Mouse (Mus musculus): ENCODE measurements around the gene Ccl8. TPM values are rescaled to one million over a fixed set of nuclear protein-coding genes. Genes with fewer than 3 reads are reported as not detected.

Ccl8 gene
- not detected in 2 replicates for polyA plus RNA-seq (2015; fragmentation: Nextera tagmentation; extraction: Ambion mirVana)

DNA sequence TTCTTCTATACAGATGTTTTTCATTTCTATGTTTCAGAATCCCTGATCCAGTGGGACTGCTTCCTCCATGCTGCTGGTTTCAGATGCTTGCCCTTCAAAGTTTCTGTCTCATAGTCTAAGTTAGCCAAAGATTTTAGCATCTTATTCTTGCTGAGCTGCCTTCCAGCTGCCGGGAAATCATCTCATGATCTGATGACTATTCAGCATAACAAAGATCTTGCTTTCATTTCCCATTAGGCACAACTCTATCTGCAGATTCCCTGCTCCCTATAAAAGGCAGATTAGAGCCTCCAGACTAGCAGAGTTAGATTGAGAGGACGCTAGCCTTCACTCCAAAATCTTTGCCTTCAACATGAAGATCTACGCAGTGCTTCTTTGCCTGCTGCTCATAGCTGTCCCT, at the start of gene Ccl8:
Gene Ccl8, plus strand, starts transcription at position 301 of the 400 bp plus-strand sequence.
- H3K4me3 ChIP-seq, result no peak within 1 kb of the TSS
- no peaks in the 10 kb centered on the region for H3K36me3 ChIP-seq
- H3K9me3 ChIP-seq, result no peaks in the 10 kb centered on the region
- H3K4me1 ChIP-seq, result no peaks in the 10 kb centered on the region
- H3K27me3 ChIP-seq (replicated peaks), result no peaks in the 10 kb centered on the region
- H3K9ac ChIP-seq, result no peak within 1 kb of the TSS
- ATAC-seq (ENCODE audit: extremely low read depth, insufficient number of reproducible peaks, low FRiP score, low TSS enrichment), result no peak
- H3K4me2 ChIP-seq, result no peak within 1 kb of the TSS
- no peak within 1 kb of the TSS for H3K27ac ChIP-seq (replicated peaks)
- 74% methylated on average over 3 of the region's 3 CpGs for WGBS

DNA sequence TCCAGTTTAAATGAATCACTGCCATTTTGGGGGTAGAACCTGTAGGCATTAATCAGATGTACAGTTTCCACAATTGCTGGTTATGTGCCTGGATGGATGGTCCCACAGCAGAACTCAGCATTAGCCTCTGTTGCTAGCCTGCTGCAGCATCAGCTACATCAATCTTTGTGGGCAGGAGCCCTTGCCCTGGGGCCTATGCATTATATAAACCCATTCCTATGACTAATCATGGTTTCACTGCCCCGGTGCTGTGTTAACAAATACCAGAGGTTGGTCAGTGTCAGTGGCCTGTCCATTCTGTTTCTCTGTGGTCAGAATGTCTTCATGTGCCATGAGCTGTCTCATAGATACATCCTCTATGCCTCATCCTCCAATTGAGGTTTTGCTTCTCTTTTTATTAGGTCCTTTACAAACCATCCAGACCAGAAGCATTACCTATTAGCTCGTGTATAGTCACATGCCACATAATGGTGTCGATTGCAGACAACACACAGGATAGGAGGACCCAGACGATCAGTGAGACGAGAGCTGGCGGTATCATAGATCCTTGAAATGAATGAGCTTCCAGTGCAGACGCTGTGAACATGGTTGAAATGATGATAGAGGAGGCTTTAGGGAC, 47.9 kb upstream of the Ccl8 start:
- Histone ChIP-seq H3K27ac (replicated peaks) (no peak overlapping the region), H3K36me3 (no peaks in the 10 kb centered on the region), H3K9ac (no peak overlapping the region), H3K4me1 (no peaks in the 10 kb centered on the region), H3K27me3 (replicated peaks) (no peaks in the 10 kb centered on the region), H3K4me2 (no peak overlapping the region), H3K4me3 (no peak overlapping the region), H3K9me3 (no peaks in the 10 kb centered on the region)
- WGBS, result 65% methylated on average over 7 of the region's 7 CpGs
- ATAC-seq (ENCODE audit: extremely low read depth, insufficient number of reproducible peaks, low FRiP score, low TSS enrichment), result no peak

DNA sequence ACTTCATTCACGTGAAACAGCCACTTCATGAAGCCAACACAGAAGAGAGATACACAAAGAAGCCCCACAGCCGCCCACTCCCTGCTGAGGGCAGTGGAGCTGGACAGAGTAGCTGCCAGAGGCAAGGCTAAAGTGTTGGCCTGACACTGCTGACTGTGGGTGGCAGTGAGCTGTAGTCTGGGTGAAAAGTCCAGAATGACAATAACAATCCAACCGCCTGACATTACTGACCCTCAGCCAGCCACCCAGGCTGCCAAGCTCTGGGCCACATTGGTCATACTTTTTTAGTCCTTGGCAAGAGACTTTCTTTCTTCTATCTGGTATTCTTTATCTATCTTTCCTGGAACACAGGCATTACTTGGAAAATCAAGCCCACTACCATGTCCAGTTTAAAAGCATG, 43.9 kb upstream of the Ccl8 start:
- H3K9me3 ChIP-seq, result peaks cover 6% of the 10 kb centered on the region; the same call in 1 of the 2 replicates
- no peaks in the 10 kb centered on the region for H3K27me3 ChIP-seq (replicated peaks)
- H3K9ac ChIP-seq, result no peak overlapping the region
- no peak overlapping the region for H3K4me2 ChIP-seq
- no peak for ATAC-seq (ENCODE audit: extremely low read depth, insufficient number of reproducible peaks, low FRiP score, low TSS enrichment)
- no peaks in the 10 kb centered on the region for H3K4me1 ChIP-seq
- 74% methylated on average over 3 of the region's 3 CpGs for WGBS
- no peaks in the 10 kb centered on the region for H3K36me3 ChIP-seq
- H3K27ac ChIP-seq (replicated peaks), result no peak overlapping the region
- H3K4me3 ChIP-seq, result no peak overlapping the region

DNA sequence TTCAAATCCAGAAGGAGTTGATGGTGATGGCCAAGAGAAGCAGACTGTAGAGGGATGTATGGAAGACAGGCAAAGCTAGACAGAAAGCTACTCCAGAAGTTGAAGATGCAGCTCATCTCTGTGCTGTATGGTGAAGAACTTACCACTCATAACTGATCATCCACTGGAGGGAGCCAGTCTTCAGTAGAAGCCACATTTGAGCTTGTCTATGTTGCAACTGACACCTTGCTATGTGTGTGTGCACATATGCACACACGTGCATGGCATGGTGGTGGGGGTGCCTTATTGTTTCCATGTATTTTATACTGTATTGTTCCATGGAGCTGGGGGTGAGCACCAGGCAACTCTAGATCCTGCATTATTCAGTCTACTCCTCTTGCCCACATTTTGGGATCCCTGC, 42.6 kb upstream of the Ccl8 start:
- no peaks in the 10 kb centered on the region for H3K36me3 ChIP-seq
- H3K27me3 ChIP-seq (replicated peaks), result no peaks in the 10 kb centered on the region
- no peak overlapping the region for H3K4me2 ChIP-seq
- WGBS, result 66% methylated on average over 1 of the region's 1 CpGs
- H3K27ac ChIP-seq (replicated peaks), result no peak overlapping the region
- H3K4me1 ChIP-seq, result no peaks in the 10 kb centered on the region
- no peak overlapping the region for H3K4me3 ChIP-seq
- H3K9ac ChIP-seq, result no peak overlapping the region
- no peak for ATAC-seq (ENCODE audit: extremely low read depth, insufficient number of reproducible peaks, low FRiP score, low TSS enrichment)
- H3K9me3 ChIP-seq, result peaks cover 6% of the 10 kb centered on the region; the same call in 1 of the 2 replicates

DNA sequence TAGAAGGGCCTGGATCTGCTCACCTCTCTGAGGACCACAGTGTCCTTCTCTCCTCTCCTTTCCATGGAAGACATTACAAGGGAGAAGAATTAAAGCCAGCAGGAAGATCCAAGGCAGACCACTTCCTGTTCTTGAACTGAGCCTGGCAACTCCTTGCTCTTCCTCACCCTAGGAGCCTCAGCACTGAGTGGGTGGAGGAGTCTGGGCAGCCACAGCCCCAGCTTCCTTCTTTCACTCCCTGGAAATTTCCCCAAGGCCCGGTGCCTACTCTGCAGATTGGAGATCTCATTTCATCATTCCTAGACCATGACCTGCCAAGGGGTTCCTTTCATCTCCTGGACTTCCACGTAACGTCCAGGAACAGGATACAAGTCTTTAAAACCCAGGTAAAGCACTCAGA, 42.0 kb upstream of the Ccl8 start:
- Histone ChIP-seq H3K4me3 (no peak overlapping the region), H3K9me3 (peaks cover 6% of the 10 kb centered on the region; the same call in 1 of the 2 replicates), H3K4me1 (no peaks in the 10 kb centered on the region), H3K4me2 (no peak overlapping the region), H3K27ac (replicated peaks) (no peak overlapping the region), H3K9ac (no peak overlapping the region), H3K27me3 (replicated peaks) (no peaks in the 10 kb centered on the region), H3K36me3 (no peaks in the 10 kb centered on the region)
- 64% methylated on average over 3 of the region's 3 CpGs for WGBS
- no peak for ATAC-seq (ENCODE audit: extremely low read depth, insufficient number of reproducible peaks, low FRiP score, low TSS enrichment)

DNA sequence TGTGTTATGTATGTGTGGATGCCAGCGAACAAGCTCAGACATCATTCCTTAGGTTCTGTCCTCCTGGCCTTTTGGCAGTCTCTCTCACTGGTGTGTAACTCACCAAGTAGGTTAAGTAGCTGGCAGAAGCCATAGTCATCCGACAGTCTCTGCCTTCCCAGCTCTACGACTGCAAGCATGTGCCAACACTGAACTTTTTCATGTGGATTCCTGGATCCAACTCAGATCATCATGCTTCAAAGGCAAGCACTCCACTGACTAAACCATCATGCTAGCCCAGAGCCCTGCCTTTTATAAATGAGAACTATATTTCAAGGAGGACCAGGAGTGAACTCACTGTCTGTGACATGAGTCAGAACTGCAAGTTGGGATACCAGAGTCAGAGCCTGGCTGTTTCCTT, 41.3 kb upstream of the Ccl8 start:
- Histone ChIP-seq H3K27me3 (replicated peaks) (no peaks in the 10 kb centered on the region), H3K4me2 (no peak overlapping the region), H3K36me3 (no peaks in the 10 kb centered on the region), H3K27ac (replicated peaks) (no peak overlapping the region), H3K9ac (no peak overlapping the region), H3K9me3 (peaks cover 6% of the 10 kb centered on the region; the same call in 1 of the 2 replicates), H3K4me3 (no peak overlapping the region), H3K4me1 (no peaks in the 10 kb centered on the region)
- ATAC-seq (ENCODE audit: extremely low read depth, insufficient number of reproducible peaks, low FRiP score, low TSS enrichment), result no peak
- 73% methylated on average over 3 of the region's 3 CpGs for WGBS

DNA sequence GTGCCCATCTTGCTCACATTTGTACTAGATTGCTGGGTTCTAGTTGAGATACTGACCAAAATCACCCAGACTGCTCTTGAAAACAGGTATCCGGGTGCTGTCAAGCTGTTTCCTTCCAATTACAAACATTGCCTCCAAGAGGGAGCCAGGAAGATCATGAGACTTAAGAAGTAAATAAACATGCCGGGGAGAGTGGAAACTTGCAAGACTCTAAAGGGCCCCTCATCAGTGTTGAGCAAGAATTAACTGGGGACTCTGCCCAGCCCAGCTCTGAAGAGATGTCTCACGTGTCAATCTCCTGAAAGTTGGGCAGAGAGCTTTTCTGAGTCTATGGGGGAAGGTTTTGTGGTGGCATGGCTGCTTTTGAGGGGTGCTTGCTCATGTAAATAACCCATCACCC, 38.0 kb upstream of the Ccl8 start:
- 61% methylated on average over 3 of the region's 3 CpGs for WGBS
- ATAC-seq (ENCODE audit: extremely low read depth, insufficient number of reproducible peaks, low FRiP score, low TSS enrichment), result no peak
- Histone ChIP-seq H3K4me2 (no peak overlapping the region), H3K4me1 (no peaks in the 10 kb centered on the region), H3K27me3 (replicated peaks) (no peaks in the 10 kb centered on the region), H3K36me3 (no peaks in the 10 kb centered on the region), H3K27ac (replicated peaks) (no peak overlapping the region), H3K9ac (no peak overlapping the region), H3K9me3 (peaks cover 6% of the 10 kb centered on the region; the same call in 1 of the 2 replicates), H3K4me3 (no peak overlapping the region)

DNA sequence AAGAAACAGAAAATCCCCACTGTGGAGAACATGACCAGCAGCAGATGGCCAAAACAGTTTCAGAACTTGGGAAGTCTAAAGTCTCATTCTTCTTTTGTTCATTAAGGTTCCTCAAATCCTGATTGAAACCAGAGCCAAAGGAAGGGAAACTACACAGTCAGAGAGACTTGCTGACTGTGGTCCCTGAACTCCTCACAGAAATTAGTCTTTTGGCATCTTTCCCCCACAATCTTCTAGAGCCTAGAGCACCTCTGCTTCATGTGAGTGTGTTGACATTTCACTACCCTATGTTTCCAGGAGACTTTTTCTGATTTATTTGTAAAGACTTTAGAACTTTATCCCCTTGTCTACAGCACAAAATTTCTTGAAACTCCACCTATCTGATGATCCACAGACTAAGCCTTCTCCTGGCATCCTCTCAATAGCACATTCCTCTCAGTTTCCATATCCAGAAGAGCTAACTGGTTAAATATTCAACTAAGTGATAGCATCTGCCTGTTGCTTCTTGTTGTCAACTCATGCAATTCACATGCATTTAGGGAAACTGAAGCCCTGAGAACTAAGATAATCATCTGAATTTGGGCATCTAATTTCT, 36.8 kb upstream of the Ccl8 start:
- Histone ChIP-seq H3K4me2 (no peak overlapping the region), H3K9ac (no peak overlapping the region), H3K4me3 (no peak overlapping the region), H3K27me3 (replicated peaks) (no peaks in the 10 kb centered on the region), H3K4me1 (no peaks in the 10 kb centered on the region), H3K36me3 (no peaks in the 10 kb centered on the region), H3K27ac (replicated peaks) (no peak overlapping the region), H3K9me3 (peaks cover 6% of the 10 kb centered on the region; the same call in 1 of the 2 replicates)
- ATAC-seq (ENCODE audit: extremely low read depth, insufficient number of reproducible peaks, low FRiP score, low TSS enrichment), result no peak

DNA sequence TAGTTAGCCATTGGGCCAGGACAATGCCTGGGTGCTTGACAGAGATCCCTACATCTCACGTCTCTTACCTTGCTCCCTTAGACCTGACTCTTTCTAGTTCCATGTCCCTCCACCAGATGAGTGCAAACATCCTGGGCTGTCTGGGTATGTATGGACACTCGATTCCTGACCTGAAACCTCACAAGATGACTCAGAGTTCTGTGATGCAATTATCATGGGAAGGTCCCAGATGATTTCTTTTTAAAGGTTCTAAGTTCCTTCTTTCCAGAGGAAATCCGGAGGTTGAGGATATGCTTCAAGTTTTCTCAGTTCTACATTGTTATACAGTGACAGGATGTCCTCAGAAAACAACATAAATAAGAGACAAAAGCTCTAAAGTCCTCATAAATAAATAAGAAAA, 34.1 kb upstream of the Ccl8 start:
- Histone ChIP-seq H3K27ac (replicated peaks) (no peak overlapping the region), H3K36me3 (no peaks in the 10 kb centered on the region), H3K27me3 (replicated peaks) (no peaks in the 10 kb centered on the region), H3K9me3 (no peaks in the 10 kb centered on the region), H3K4me1 (no peaks in the 10 kb centered on the region), H3K4me2 (no peak overlapping the region), H3K9ac (no peak overlapping the region), H3K4me3 (no peak overlapping the region)
- WGBS, result 56% methylated on average over 3 of the region's 3 CpGs
- no peak for ATAC-seq (ENCODE audit: extremely low read depth, insufficient number of reproducible peaks, low FRiP score, low TSS enrichment)

DNA sequence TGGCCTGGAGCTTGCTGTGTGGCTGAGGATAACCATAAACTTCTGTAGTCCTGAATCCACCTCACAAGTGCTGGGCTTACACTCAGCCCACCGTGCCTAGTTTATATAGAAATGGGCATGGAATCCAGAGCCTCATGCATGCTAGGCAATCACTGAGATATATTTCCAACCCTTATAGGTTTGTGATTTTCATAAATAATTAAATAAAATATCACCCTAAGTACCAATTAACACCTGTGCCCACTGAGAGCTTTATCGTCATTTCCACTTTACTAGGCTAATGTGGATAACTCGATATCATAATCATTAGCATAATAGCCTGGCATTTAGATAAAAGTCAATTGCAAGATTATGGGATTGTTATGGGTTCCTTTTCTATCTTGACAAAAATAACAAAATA, 30.6 kb upstream of the Ccl8 start:
- no peaks in the 10 kb centered on the region for H3K4me1 ChIP-seq
- no peak overlapping the region for H3K9ac ChIP-seq
- H3K36me3 ChIP-seq, result no peaks in the 10 kb centered on the region
- no peaks in the 10 kb centered on the region for H3K27me3 ChIP-seq (replicated peaks)
- no peak overlapping the region for H3K4me3 ChIP-seq
- H3K9me3 ChIP-seq, result no peaks in the 10 kb centered on the region
- WGBS, result 83% methylated on average over 3 of the region's 3 CpGs
- H3K4me2 ChIP-seq, result no peak overlapping the region
- ATAC-seq (ENCODE audit: extremely low read depth, insufficient number of reproducible peaks, low FRiP score, low TSS enrichment), result no peak
- H3K27ac ChIP-seq (replicated peaks), result no peak overlapping the region

DNA sequence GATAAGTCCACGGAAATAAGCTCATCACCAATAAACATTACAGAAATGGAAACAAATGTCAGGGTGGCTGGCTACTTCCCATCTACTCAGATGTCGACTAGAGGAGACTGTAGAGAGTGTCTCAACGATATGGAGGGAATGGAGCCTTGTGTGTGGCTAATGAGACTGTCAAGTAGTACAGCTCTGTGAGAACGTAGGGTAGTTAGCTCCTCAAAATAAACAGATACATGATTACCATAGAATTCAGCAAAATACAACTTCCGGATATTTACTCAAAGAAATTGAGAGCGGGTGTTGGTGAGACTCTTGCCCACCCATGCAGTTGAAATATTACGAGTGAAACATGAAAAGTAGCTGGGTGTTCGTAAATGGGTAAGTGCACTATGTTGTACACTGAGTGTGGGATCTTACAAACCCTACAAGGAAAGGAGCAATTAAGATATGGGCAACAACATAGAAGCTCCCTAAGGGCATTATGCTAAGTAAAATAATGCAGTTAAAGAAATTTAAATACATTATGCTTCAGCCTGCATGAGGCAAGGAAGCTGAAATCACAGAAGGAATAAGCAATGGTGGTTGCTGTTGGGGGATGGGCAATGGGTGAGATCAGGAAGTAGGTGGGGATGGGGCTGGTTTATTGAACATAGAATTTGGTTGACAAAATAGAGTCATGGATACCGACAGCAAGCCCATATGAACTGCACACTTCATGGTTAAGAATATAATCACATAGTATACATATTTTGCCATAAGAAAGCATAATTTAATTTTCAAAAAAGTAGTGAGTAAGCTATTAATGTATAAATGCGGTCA, 15.3 kb upstream of the Ccl8 start:
- H3K4me2 ChIP-seq, result no peak overlapping the region
- ATAC-seq (ENCODE audit: extremely low read depth, insufficient number of reproducible peaks, low FRiP score, low TSS enrichment), result no peak
- H3K9me3 ChIP-seq, result no peaks in the 10 kb centered on the region
- H3K36me3 ChIP-seq, result no peaks in the 10 kb centered on the region
- no peaks in the 10 kb centered on the region for H3K4me1 ChIP-seq
- H3K27ac ChIP-seq (replicated peaks), result no peak overlapping the region
- H3K4me3 ChIP-seq, result no peak overlapping the region
- H3K9ac ChIP-seq, result no peak overlapping the region
- 70% methylated on average over 10 of the region's 10 CpGs for WGBS
- no peaks in the 10 kb centered on the region for H3K27me3 ChIP-seq (replicated peaks)

All from heart, embryonic 13.5 days (tissue).